Mouse (Mus musculus) bone marrow, adult 2 months (tissue): ENCODE data around the gene Pds5b.

Experiments
- CTCF ChIP-seq: fragments of 200-500 bp; IDR thresholded peaks from 2 replicates; pipeline ENCODE4 v1.5.1; 2011; ENCODE audit warnings: low read length, control low read depth; ENCODE audit not compliant: control insufficient read depth, insufficient read depth
- POLR2A ChIP-seq: fragments of 200-500 bp; IDR thresholded peaks from 2 replicates; pipeline ENCODE4 v1.6.1; 2011; ENCODE audit warnings: low read depth, mild to moderate bottlenecking, control low read depth, low read length, borderline replicate concordance; ENCODE audit not compliant: control insufficient read depth

DNA sequence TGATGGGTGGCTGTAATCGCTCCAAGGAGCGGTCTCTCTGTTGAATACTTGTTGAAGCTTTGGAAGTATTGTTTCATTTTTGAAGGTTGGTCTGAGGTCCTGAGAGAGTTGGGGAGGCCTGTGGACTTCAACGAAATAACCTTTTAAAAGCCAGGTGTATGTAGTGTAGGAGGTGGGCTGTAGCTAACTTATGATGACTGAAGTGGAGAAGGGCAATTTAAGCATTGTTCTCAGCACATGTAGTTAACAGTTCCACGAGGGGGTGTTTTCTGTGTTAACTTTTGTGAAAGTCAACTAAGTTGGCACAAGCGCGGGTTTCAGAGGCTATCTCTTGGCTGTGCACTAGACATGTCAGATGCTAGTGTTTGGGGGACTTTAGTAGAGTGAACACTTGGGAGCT, 1.3 kb downstream of the Pds5b start:
- TF ChIP-seq POLR2A (no peak), CTCF (no peak)
